Mouse (Mus musculus): ENCODE measurements around the gene Atg10. TPM values are rescaled to one million over a fixed set of nuclear protein-coding genes. Genes with fewer than 3 reads are reported as not detected.

The Atg10 gene
- total and polyA plus RNA-seq, 2 experiments from 2014 or later, result 3.2 to 13.2 TPM

- Histone ChIP-seq H3K9ac (replicated peaks; ENCODE audit: low read length, poor library complexity, severe bottlenecking) (no peak overlapping the region), H3K4me1 (ENCODE audit: insufficient read depth, low read length) (no peaks in the 10 kb centered on the region), H3K36me3 (ENCODE audit: insufficient read depth, low read length) (no peaks in the 10 kb centered on the region), H3K9me3 (ENCODE audit: low read length) (no peaks in the 10 kb centered on the region), H3K27me3 (ENCODE audit: insufficient read depth, low read length) (no peaks in the 10 kb centered on the region), H3K4me3 (ENCODE audit: low read depth, low read length) (no peak overlapping the region), H3K27ac (ENCODE audit: low read depth, low read length) (peak overlapping the region; percentile 18; the same call in 1 of the 2 replicates), H3K4me2 (ENCODE audit: low read depth, low read length, poor library complexity, severe bottlenecking) (no peak overlapping the region)
- TF ChIP-seq CTCF (IDR thresholded peaks at IDR 0.05), result no peak
- DNase-seq (ENCODE audit: low spot score) (peak; percentile 44), ATAC-seq (ENCODE audit: low FRiP score) (no peak)
- 28% methylated on average over 7 of the region's 7 CpGs for WGBS
These were observed 94.7 kb downstream of the Atg10 start for GRCm38 (mm10) chr13:91129071-91129470.

DNA sequence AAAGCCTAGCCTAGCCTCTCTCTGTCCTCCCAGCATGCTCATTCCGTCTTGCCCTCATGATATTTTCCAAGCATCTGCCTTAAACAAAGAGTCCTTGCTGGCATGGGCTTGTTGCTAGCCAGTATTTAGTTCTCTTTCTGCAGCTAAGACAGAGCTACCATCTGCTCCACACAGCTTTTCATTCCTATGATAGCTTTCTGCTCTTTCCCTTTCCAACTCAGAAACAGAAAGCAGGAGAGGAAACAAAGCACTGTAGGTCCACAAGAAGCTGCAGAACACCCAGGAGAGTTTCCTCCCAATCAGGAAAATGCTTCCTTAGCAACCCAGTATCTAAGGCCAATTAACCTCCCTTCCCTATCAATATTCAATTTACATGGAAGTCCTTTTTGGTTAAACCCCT is 95.2 kb downstream of the Atg10 start:
- H3K27me3 ChIP-seq (ENCODE audit: insufficient read depth, low read length), result no peaks in the 10 kb centered on the region
- peak overlapping the region; percentile 18; the same call in 1 of the 2 replicates for H3K27ac ChIP-seq (ENCODE audit: low read depth, low read length)
- H3K4me3 ChIP-seq (ENCODE audit: low read depth, low read length), result no peak overlapping the region
- no peaks in the 10 kb centered on the region for H3K36me3 ChIP-seq (ENCODE audit: insufficient read depth, low read length)
- no peaks in the 10 kb centered on the region for H3K9me3 ChIP-seq (ENCODE audit: low read length)
- H3K4me1 ChIP-seq (ENCODE audit: insufficient read depth, low read length), result no peaks in the 10 kb centered on the region
- 29% methylated on average over 1 of the region's 1 CpGs for WGBS
- no peak overlapping the region for H3K4me2 ChIP-seq (ENCODE audit: low read depth, low read length, poor library complexity, severe bottlenecking)
- H3K9ac ChIP-seq (replicated peaks; ENCODE audit: low read length, poor library complexity, severe bottlenecking), result no peak overlapping the region
- no peak for ATAC-seq (ENCODE audit: low FRiP score)
- no peak for TF ChIP-seq CTCF (IDR thresholded peaks at IDR 0.05)
- DNase-seq (ENCODE audit: low spot score), result peak; percentile 28

- DNase-seq (ENCODE audit: low spot score), result no peak
These were observed 105.6 kb downstream of the Atg10 start for GRCm38 (mm10) chr13:91118156-91118555.

DNA sequence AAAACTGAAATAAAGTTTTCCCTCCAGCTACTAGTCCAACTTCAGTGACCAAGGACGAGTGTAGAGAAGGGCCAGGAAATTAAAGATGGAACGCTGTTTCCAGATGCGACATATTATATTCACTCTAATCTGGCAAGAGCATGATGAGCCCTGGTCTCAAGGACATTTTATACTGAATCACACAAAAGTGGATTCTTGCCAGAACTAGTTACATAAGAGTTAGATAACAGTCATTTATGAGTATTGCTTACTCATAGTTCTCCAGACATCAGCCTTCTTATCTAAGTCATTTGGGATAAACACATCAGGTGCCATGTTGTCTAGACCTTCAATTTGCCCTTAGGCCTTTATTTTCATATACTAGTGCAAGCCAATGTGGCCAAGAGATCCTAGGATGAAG is 108.9 kb downstream of the Atg10 start:
- H3K9ac ChIP-seq (replicated peaks; ENCODE audit: low read length, poor library complexity, severe bottlenecking), result no peak overlapping the region
- H3K36me3 ChIP-seq (ENCODE audit: insufficient read depth, low read length), result no peaks in the 10 kb centered on the region
- no peak overlapping the region for H3K4me3 ChIP-seq (ENCODE audit: low read depth, low read length)
- ATAC-seq (ENCODE audit: low FRiP score), result no peak
- no peak for TF ChIP-seq CTCF (IDR thresholded peaks at IDR 0.05)
- no peak overlapping the region for H3K27ac ChIP-seq (ENCODE audit: low read depth, low read length)
- DNase-seq (ENCODE audit: low spot score), result no peak
- no peak overlapping the region for H3K4me2 ChIP-seq (ENCODE audit: low read depth, low read length, poor library complexity, severe bottlenecking)
- no peaks in the 10 kb centered on the region for H3K9me3 ChIP-seq (ENCODE audit: low read length)
- no peaks in the 10 kb centered on the region for H3K4me1 ChIP-seq (ENCODE audit: insufficient read depth, low read length)
- WGBS, result 89% methylated on average over 3 of the region's 3 CpGs
- H3K27me3 ChIP-seq (ENCODE audit: insufficient read depth, low read length), result no peaks in the 10 kb centered on the region

More at GRCm38 (mm10) chr13:91118156-91118555, 105.6 kb downstream of the Atg10 start:
- H3K36me3 ChIP-seq (ENCODE audit: insufficient read depth, low read length), result no peaks in the 10 kb centered on the region
- H3K9ac ChIP-seq (replicated peaks; ENCODE audit: low read length, poor library complexity, severe bottlenecking), result no peak overlapping the region
- H3K4me2 ChIP-seq (ENCODE audit: low read depth, low read length, poor library complexity, severe bottlenecking), result no peak overlapping the region
- WGBS, result 82% methylated on average over 4 of the region's 4 CpGs
- no peak overlapping the region for H3K27ac ChIP-seq (ENCODE audit: low read depth, low read length)
- no peak for TF ChIP-seq CTCF (IDR thresholded peaks at IDR 0.05)
- no peak for ATAC-seq (ENCODE audit: low FRiP score)
- H3K27me3 ChIP-seq (ENCODE audit: insufficient read depth, low read length), result no peaks in the 10 kb centered on the region
- no peaks in the 10 kb centered on the region for H3K4me1 ChIP-seq (ENCODE audit: insufficient read depth, low read length)
- H3K4me3 ChIP-seq (ENCODE audit: low read depth, low read length), result no peak overlapping the region
- H3K9me3 ChIP-seq (ENCODE audit: low read length), result no peaks in the 10 kb centered on the region

- H3K4me2 ChIP-seq (ENCODE audit: low read depth, low read length, poor library complexity, severe bottlenecking), result no peak overlapping the region
- no peaks in the 10 kb centered on the region for H3K36me3 ChIP-seq (ENCODE audit: insufficient read depth, low read length)
- no peak overlapping the region for H3K9ac ChIP-seq (replicated peaks; ENCODE audit: low read length, poor library complexity, severe bottlenecking)
- ATAC-seq (ENCODE audit: low FRiP score) (no peak), DNase-seq (ENCODE audit: low spot score) (no peak)
- no peak overlapping the region for H3K27ac ChIP-seq (ENCODE audit: low read depth, low read length)
- H3K4me3 ChIP-seq (ENCODE audit: low read depth, low read length), result no peak overlapping the region
- H3K27me3 ChIP-seq (ENCODE audit: insufficient read depth, low read length), result no peaks in the 10 kb centered on the region
- 83% methylated on average over 9 of the region's 9 CpGs for WGBS
- no peaks in the 10 kb centered on the region for H3K9me3 ChIP-seq (ENCODE audit: low read length)
- H3K4me1 ChIP-seq (ENCODE audit: insufficient read depth, low read length), result no peaks in the 10 kb centered on the region; the same call in 1 of the 2 replicates
- 0 out of 2 replicates have a peak, but pooled peaks have one; percentile 9 for TF ChIP-seq CTCF (IDR thresholded peaks at IDR 0.05)
These were observed 116.3 kb downstream of the Atg10 start for GRCm38 (mm10) chr13:91107308-91107946.

DNA sequence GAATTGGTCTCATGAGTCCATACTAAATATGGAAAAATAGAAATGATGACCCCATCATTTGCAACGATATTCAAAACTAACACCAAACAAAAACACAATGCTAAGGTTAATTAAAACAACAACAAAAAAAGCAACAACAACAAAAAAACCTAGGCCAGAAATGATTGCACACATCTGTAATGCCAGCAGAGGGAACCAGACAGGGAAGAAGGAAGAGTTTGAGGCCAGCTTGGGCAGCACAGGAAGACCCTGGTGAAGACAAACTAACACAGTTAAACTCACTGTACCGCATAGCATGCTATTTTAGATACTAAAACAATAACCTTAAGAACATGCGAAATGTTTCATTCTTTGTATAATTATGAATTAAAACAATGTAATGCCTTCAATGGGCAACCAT is 121.5 kb downstream of the Atg10 start:
- Histone ChIP-seq H3K4me2 (ENCODE audit: low read depth, low read length, poor library complexity, severe bottlenecking) (no peak overlapping the region), H3K9me3 (ENCODE audit: low read length) (no peaks in the 10 kb centered on the region), H3K4me1 (ENCODE audit: insufficient read depth, low read length) (no peaks in the 10 kb centered on the region; the same call in 1 of the 2 replicates), H3K27ac (ENCODE audit: low read depth, low read length) (no peak overlapping the region), H3K4me3 (ENCODE audit: low read depth, low read length) (no peak overlapping the region), H3K36me3 (ENCODE audit: insufficient read depth, low read length) (no peaks in the 10 kb centered on the region), H3K9ac (replicated peaks; ENCODE audit: low read length, poor library complexity, severe bottlenecking) (no peak overlapping the region), H3K27me3 (ENCODE audit: insufficient read depth, low read length) (no peaks in the 10 kb centered on the region)
- no peak for ATAC-seq (ENCODE audit: low FRiP score)
- no peak for DNase-seq (ENCODE audit: low spot score)
- peak; percentile 45 for TF ChIP-seq CTCF (IDR thresholded peaks at IDR 0.05)
- WGBS, result 89% methylated on average over 3 of the region's 3 CpGs
